Mouse (Mus musculus) spleen, embryonic (tissue): ENCODE data around the gene Dhx38.

Experiments used
- CTCF ChIA-PET: fragments of 350-600 bp; sonication (Branson Sonifier 250); formaldehyde crosslinking; loops from one replicate; lab custom pipeline; 2022; lab: Charles Lee

Dhx38 gene

GRCm38 (mm10) chr8:109551663-109552062 lies 14.0 kb downstream of the Dhx38 start:
- CTCF ChIA-PET: interaction anchor here (0.6 kb wide), 1 partner anchor 1074 kb away, joined by 6 read pairs; no protein-coding TSS in a partner anchor

- CTCF ChIA-PET: no interaction called here
Observed at GRCm38 (mm10) chr8:109544049-109544448, 21.6 kb downstream of the Dhx38 start.

GRCm38 (mm10) chr8:109542748-109543519 lies 22.7 kb downstream of the Dhx38 start:
- CTCF ChIA-PET: no interaction called here

GRCm38 (mm10) chr8:109542165-109542564 lies 23.5 kb downstream of the Dhx38 start:
- CTCF ChIA-PET: no interaction called here

GRCm38 (mm10) chr8:109536703-109537102 lies 29.0 kb downstream of the Dhx38 start:
- CTCF ChIA-PET: interaction anchor here (0.7 kb wide), 1 partner anchor 20 kb away, joined by 10 read pairs; no protein-coding TSS in a partner anchor

- CTCF ChIA-PET: interaction anchor here (0.6 kb wide), 1 partner anchor 79 kb away, joined by 7 read pairs; no protein-coding TSS in a partner anchor
Observed at GRCm38 (mm10) chr8:109535140-109535990, 30.3 kb downstream of the Dhx38 start.

- CTCF ChIA-PET: interaction anchor here (0.5 kb wide), 1 partner anchor 268 kb away, joined by 3 read pairs; no protein-coding TSS in a partner anchor
Observed at GRCm38 (mm10) chr8:109524008-109524407, 41.7 kb downstream of the Dhx38 start.

- CTCF ChIA-PET: no interaction called here
Observed at GRCm38 (mm10) chr8:109505560-109505959, 60.1 kb downstream of the Dhx38 start.

GRCm38 (mm10) chr8:109503566-109503965 lies 62.1 kb downstream of the Dhx38 start:
- CTCF ChIA-PET: no interaction called here

GRCm38 (mm10) chr8:109499009-109499717 lies 66.5 kb downstream of the Dhx38 start:
- CTCF ChIA-PET: interaction anchor here (0.5 kb wide), 1 partner anchor 16 kb away, joined by 4 read pairs; no protein-coding TSS in a partner anchor
